Mouse (Mus musculus) spleen, adult 2 months (tissue): ENCODE measurements around the gene Acy3.

Experiments used
- CTCF ChIP-seq: fragments of 200-500 bp; IDR thresholded peaks from 2 replicates; pipeline ENCODE4 v1.5.1; 2011; ENCODE audit warnings: mild to moderate bottlenecking, inconsistent platforms; ENCODE audit not compliant: insufficient read depth, insufficient read length, insufficient replicate concordance; ENCODE audit errors: extremely low read depth
- POLR2A ChIP-seq: fragments of 200-500 bp; IDR thresholded peaks from 2 replicates; pipeline ENCODE4 v1.6.1; 2011; ENCODE audit warnings: low read depth, low read length, inconsistent platforms

DNA sequence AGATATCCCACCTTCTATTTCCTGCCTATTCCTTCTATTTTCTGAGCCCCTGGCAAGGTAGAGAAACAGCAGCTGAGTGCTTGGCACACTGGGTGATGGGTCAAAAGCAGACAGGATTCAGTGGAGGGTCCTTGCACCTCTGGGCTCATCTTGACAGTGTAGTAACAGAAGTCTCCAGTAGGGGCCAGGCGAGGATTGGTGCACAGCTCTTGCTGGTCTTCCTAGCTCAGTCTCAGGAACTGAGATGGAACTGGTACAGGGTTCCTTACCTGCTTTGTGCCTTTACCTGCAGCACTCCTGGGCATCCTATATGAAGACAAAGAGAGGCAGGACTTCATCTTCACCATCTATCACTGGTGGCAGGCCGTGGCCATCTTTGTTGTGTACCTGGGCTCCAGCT, 39.7 kb upstream of the Acy3 start:
- TF ChIP-seq CTCF (peak; percentile 74; the same call in 1 of the 2 replicates), POLR2A (no peak)
